Mouse (Mus musculus): Measurements from ENCODE around the gene Tmem40.

DNA sequence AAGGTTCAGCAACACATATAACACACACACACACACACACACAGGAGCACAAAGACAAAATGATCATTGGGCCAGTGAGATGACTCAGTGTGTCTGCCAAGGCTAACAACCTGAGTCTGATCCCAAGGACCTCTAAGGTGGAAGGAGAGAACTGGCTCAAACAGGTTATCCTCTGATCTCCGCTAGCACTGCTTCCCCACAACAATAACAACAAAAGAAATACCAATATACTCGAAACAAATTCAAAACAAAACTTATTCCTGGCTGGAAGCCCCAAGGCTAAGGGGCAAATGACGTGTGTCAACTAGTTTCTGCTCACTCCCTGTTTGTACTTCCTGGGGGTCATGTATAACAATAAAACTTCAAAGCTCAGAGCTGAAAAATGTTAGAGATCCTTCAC is 74.5 kb downstream of the Tmem40 start:
- no peak for TF ChIP-seq CTCF (IDR thresholded peaks at IDR 0.05; ENCODE audit: low read depth, low read length)
- TF ChIP-seq POLR2A (IDR thresholded peaks at IDR 0.05; ENCODE audit: borderline replicate concordance, low read depth, low read length) = no peak

Measured in bone marrow macrophage, adult 2 months (primary cell).